Mouse (Mus musculus) G1E (cell line): ENCODE results near the gene D5Ertd577e.
"Not testable (repeated sequence)": the region's sequence is repeated elsewhere in the genome, so short reads cannot be mapped to it uniquely, and the experiment has no call there.

Experiments used
- CTCF ChIP-seq: IDR thresholded peaks from 2 replicates; pipeline ENCODE4 v1.5.1; 2012; ENCODE audit warnings: low read depth, low read length, inconsistent platforms, mixed read lengths
- POLR2AphosphoS5 ChIP-seq: IDR thresholded peaks from 2 replicates; pipeline ENCODE4 v1.6.1; 2012; ENCODE audit warnings: low read depth, low read length, inconsistent platforms; ENCODE audit not compliant: insufficient replicate concordance

- TF ChIP-seq CTCF, POLR2AphosphoS5: not testable (repeated sequence)
Measured at GRCm38 (mm10) chr5:95456506-95456905, at the start of gene D5Ertd577e.
